Mouse (Mus musculus) bone marrow, adult 2 months (tissue): Measurements from ENCODE around the gene Usp7. TPM values are rescaled to one million over a fixed set of nuclear protein-coding genes. Genes with fewer than 3 reads are reported as not detected.

Experiments used
- H3K27ac ChIP-seq: fragments of 200-500 bp; 2 replicates; pipeline ENCODE4 v1.5.1; 2012; ENCODE audit warnings: low read depth, mild to moderate bottlenecking, control low read depth, inconsistent platforms, low read length; ENCODE audit not compliant: control insufficient read depth, poor library complexity, insufficient read depth
- H3K4me1 ChIP-seq: fragments of 200-500 bp; 2 replicates; pipeline ENCODE4 v1.6.1; 2011; ENCODE audit warnings: low read length; ENCODE audit not compliant: control insufficient read depth, insufficient read depth
- H3K4me3 ChIP-seq: fragments of 200-500 bp; replicated peaks from 2 replicates; pipeline ENCODE3; 2011; ENCODE audit warnings: mild to moderate bottlenecking, low read depth, low read length, control low read depth; ENCODE audit not compliant: control insufficient read depth
- CTCF ChIP-seq: fragments of 200-500 bp; IDR thresholded peaks from 2 replicates; pipeline ENCODE4 v1.5.1; 2011; ENCODE audit warnings: low read length, control low read depth; ENCODE audit not compliant: control insufficient read depth, insufficient read depth
- POLR2A ChIP-seq: fragments of 200-500 bp; IDR thresholded peaks from 2 replicates; pipeline ENCODE4 v1.6.1; 2011; ENCODE audit warnings: low read depth, mild to moderate bottlenecking, control low read depth, low read length, borderline replicate concordance; ENCODE audit not compliant: control insufficient read depth
- WGBS: fragments of 180-500 bp; shearing (Covaris S2); methylation state at CpG from one replicate; pipeline ENCODE4 v1.1.7; 2018; 5-methylcytosine and 5-hydroxymethylcytosine counted together
- polyA plus RNA-seq: library from polyadenylated mRNA; stranded (reverse); fragments of >200 nt; gene quantifications from 2 replicates; pipeline ENCODE4 v1.2.4, GENCODE M21; 2011; ENCODE audit warnings: low replicate concordance; ENCODE audit not compliant: missing spikeins, insufficient read depth, insufficient read length

The Usp7 gene
- polyA plus RNA-seq, result 136 TPM in 2 replicates

DNA sequence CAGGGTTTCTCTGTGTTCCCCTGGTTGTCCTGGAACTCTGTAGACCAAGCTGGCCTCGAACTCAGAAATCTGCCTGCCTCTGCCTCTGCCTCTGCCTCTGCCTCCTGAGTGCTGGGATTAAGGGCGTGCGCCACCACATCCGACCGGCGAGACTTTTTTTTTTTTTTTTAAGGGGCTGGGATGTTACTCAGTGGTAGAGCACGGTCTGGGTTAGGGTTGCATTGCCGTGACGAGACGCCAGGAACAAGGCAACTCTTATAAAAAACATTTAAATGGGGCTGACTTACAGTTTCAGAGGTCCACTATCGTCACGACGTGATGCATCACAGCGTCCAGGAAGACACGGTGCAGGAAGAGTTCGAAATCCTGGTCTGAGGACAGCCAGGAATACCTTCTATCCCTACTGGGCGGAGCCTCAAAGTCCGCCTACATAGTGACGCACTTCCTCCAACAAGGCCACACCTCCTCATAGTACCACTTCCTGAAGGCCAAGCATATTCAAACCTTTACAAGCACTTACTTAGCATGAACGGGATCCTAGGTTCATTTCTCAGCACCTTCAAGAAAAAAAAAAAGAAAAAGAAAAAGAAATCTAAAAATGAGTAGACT is at the start of gene Usp7:
Gene Usp7 (minus strand): TSS at position 360 of the 609 bp plus-strand sequence.
- Histone ChIP-seq H3K4me3 (no peak within 1 kb of the TSS), H3K27ac (no peak within 1 kb of the TSS), H3K4me1 (no peaks in the 10 kb centered on the region)
- TF ChIP-seq CTCF (no peak), POLR2A (no peak)
- 86% methylated on average over 20 of the region's 20 CpGs for whole genome bisulfite sequencing

GRCm38 (mm10) chr16:8840557-8840956 is 48.4 kb upstream of the Usp7 start:
- TF ChIP-seq POLR2A, result no peak
- no peak for TF ChIP-seq CTCF
- Histone ChIP-seq H3K27ac (no peak overlapping the region), H3K4me3 (no peak overlapping the region), H3K4me1 (no peaks in the 10 kb centered on the region)
- 43% methylated on average over 3 of the region's 3 CpGs for WGBS

GRCm38 (mm10) chr16:8838921-8839320 is 46.8 kb upstream of the Usp7 start:
- H3K4me1 ChIP-seq, result no peaks in the 10 kb centered on the region
- TF ChIP-seq POLR2A (no peak), CTCF (no peak)
- H3K27ac ChIP-seq, result no peak overlapping the region
- no peak overlapping the region for H3K4me3 ChIP-seq

DNA sequence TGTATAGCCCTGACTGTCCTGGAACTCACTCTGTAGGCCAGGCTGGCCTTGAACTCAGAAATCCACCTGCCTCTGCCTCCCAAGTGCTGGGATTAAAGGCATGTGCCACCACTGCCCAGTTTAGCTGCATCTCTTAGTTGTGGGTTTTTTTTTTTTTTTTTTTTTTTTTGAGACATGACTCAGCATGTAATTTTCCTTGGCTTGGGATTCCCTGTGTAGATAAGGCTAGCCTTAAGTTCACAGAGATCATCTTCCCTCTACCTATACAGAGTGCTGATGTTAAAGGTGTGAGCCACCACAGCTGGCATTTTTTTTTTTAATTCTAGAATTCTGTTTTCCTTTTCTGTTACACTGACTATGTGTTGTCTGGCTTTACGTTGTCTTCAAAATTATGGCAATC is 45.5 kb upstream of the Usp7 start:
- no peak overlapping the region for H3K4me3 ChIP-seq
- TF ChIP-seq CTCF, result no peak
- no peak for TF ChIP-seq POLR2A
- H3K27ac ChIP-seq, result no peak overlapping the region
- H3K4me1 ChIP-seq, result no peaks in the 10 kb centered on the region
- 94% methylated on average over 1 of the region's 1 CpGs for WGBS

GRCm38 (mm10) chr16:8836876-8837275 is 44.8 kb upstream of the Usp7 start:
- Histone ChIP-seq H3K4me3 (no peak overlapping the region), H3K4me1 (no peaks in the 10 kb centered on the region; the same call in 1 of the 2 replicates), H3K27ac (no peak overlapping the region)
- TF ChIP-seq POLR2A (no peak), CTCF (no peak)
- WGBS, result 90% methylated on average over 1 of the region's 1 CpGs

GRCm38 (mm10) chr16:8831241-8831640 is 39.1 kb upstream of the Usp7 start:
- H3K4me1 ChIP-seq, result no peaks in the 10 kb centered on the region; the same call in none of the 2 replicates
- H3K4me3 ChIP-seq, result peak overlapping the region; percentile 67
- TF ChIP-seq POLR2A (no peak), CTCF (no peak)
- 10% methylated on average over 12 of the region's 12 CpGs for WGBS
- H3K27ac ChIP-seq, result peak overlapping the region; percentile 99; the same call in 1 of the 2 replicates

DNA sequence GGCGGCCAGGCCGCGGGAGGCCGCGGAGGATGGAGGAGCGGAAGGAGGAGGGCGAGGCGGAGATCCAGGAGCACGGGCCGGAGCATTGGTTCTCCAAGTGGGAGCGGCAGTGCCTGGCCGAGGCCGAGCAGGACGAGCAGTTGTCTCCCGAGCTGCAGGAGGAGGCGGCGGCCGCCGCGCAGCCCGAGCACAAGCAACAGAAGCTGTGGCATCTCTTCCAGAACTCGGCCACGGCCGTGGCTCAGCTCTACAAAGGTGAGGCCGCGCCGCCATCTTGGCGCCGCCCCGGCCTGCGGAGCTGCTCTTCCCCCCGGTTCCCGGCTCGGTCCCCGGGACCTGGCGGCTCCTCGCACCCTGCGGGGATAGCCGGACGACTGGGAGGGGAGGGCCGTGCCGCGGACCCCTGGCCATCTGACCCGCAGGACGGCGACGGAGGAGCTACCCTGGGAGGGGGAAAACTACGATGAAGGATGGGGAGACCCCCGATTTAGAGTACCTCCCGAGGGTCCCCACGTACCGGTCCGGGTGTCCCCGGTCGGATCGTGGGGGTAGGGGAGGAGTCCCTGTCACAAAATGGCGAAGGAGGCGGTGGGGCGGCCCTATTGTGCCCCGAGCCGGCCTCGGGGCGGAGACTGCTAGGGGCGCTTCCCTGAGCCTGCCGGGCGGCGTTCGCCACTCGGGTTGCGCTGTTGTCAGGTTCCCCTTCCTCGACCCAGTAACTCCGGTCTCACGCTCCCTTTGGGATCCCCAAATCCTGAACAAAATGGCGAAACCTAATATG is 38.5 kb upstream of the Usp7 start:
- Histone ChIP-seq H3K4me3 (peak overlapping the region; percentile 67), H3K27ac (peak overlapping the region; percentile 99), H3K4me1 (no peaks in the 10 kb centered on the region; the same call in none of the 2 replicates)
- WGBS, result under 1% methylated on average over 72 of the region's 74 CpGs
- 0 out of 2 replicates have a peak, but pooled peaks have one; percentile 20 for TF ChIP-seq POLR2A
- TF ChIP-seq CTCF, result no peak

GRCm38 (mm10) chr16:8829564-8830359 is 37.7 kb upstream of the Usp7 start, which contains the start of gene 1810013L24Rik:
TSS of gene 1810013L24Rik (plus strand) at chr16:8830100.
- H3K4me3 ChIP-seq, result peak within 1 kb of the TSS; percentile 67
- H3K27ac ChIP-seq, result peak within 1 kb of the TSS; percentile 99
- no peak for TF ChIP-seq CTCF
- TF ChIP-seq POLR2A, result peak; percentile 98
- H3K4me1 ChIP-seq, result no peaks in the 10 kb centered on the region; the same call in none of the 2 replicates
- under 1% methylated on average over 75 of the region's 80 CpGs for WGBS
